Mouse (Mus musculus): ENCODE measurements around the gene Msmb. TPM values are rescaled to one million over a fixed set of nuclear protein-coding genes. Genes with fewer than 3 reads are reported as not detected.
"Not testable (repeated sequence)": the region's sequence is repeated elsewhere in the genome, so short reads cannot be mapped to it uniquely, and the experiment has no call there.

The Msmb gene
- polyA plus RNA-seq (2021): not detected

- DNase-seq (ENCODE audit: low read depth, low spot score) (no peak), ATAC-seq (no peak)
- CTCF ChIA-PET: interaction anchor here (0.7 to 1.4 kb wide), 3 partner anchors 10 to 15 kb away, joined by 3 read pairs; no protein-coding TSS in a partner anchor
- TF ChIP-seq CTCF (IDR thresholded peaks at IDR 0.05): no peak
- in situ Hi-C loops (cut with MboI; ENCODE audit: low pct_unique_long_range_greater_than_20kb): no loop called here
- POLR2A ChIA-PET: no interaction called here
- peaks cover 9% of the 10 kb centered on the region for H3K27me3 ChIP-seq
Measured at GRCm38 (mm10) chr14:32141723-32142122, at the start of gene Msmb. TSS of gene Msmb (plus strand) at chr14:32142023.

GRCm38 (mm10) chr14:32093018-32093417 lies 48.8 kb upstream of the Msmb start:
- CTCF ChIA-PET: no interaction called here
- no peak for ATAC-seq
- no peaks in the 10 kb centered on the region for H3K27me3 ChIP-seq
- TF ChIP-seq CTCF (IDR thresholded peaks at IDR 0.05): no peak
- in situ Hi-C loops (cut with MboI; ENCODE audit: low pct_unique_long_range_greater_than_20kb): no loop called here
- POLR2A ChIA-PET: no interaction called here
- DNase-seq (ENCODE audit: low read depth, low spot score): no peak

GRCm38 (mm10) chr14:32093500-32094117 lies 48.2 kb upstream of the Msmb start:
- H3K27me3 ChIP-seq: no peaks in the 10 kb centered on the region
- in situ Hi-C loops (cut with MboI; ENCODE audit: low pct_unique_long_range_greater_than_20kb): no loop called here
- no peak for TF ChIP-seq CTCF (IDR thresholded peaks at IDR 0.05)
- ATAC-seq: no peak
- ChIA-PET CTCF (interaction anchor here (0.8 kb wide), 1 partner anchor 11 kb away, joined by 3 read pairs; no protein-coding TSS in a partner anchor), POLR2A (interaction anchor here (1.0 kb wide), 1 partner anchor 71 kb away, joined by 4 read pairs; no protein-coding TSS in a partner anchor)
- DNase-seq (ENCODE audit: low read depth, low spot score): no peak

GRCm38 (mm10) chr14:32095646-32096045 lies 46.2 kb upstream of the Msmb start:
- no peak for TF ChIP-seq CTCF (IDR thresholded peaks at IDR 0.05)
- DNase-seq (ENCODE audit: low read depth, low spot score): no peak
- POLR2A ChIA-PET: no interaction called here
- no peak for ATAC-seq
- CTCF ChIA-PET: no interaction called here
- in situ Hi-C loops (cut with MboI; ENCODE audit: low pct_unique_long_range_greater_than_20kb): no loop called here
- H3K27me3 ChIP-seq: no peaks in the 10 kb centered on the region

- in situ Hi-C loops (cut with MboI; ENCODE audit: low pct_unique_long_range_greater_than_20kb): no loop called here
- ATAC-seq (no peak), DNase-seq (ENCODE audit: low read depth, low spot score) (no peak)
- ChIA-PET POLR2A (no interaction called here), CTCF (interaction anchor here (1.1 kb wide), 1 partner anchor 10 kb away, joined by 3 read pairs; no protein-coding TSS in a partner anchor)
- H3K27me3 ChIP-seq: no peaks in the 10 kb centered on the region
- TF ChIP-seq CTCF (IDR thresholded peaks at IDR 0.05): no peak
Measured at GRCm38 (mm10) chr14:32096740-32097139, 45.1 kb upstream of the Msmb start.

DNA sequence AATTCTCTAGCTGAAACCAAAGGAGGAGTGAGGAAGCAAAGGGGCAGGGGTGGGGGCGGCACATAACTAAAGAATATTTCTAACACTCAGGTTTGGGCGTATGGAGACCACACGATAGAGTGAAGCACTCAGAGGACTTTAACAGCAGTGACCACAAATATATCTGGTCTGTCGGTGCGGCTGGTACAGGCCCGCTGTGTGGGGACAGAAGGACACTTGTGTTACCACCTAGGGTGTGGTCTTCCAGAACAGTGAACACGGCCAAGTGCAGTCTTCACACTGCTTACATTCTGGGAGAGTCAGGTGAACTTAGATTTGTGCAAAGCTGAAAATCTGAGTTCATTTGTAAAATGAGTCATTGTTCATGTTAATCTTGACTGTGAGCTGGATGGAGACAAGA lies 44.1 kb upstream of the Msmb start:
- ATAC-seq (no peak), DNase-seq (ENCODE audit: low read depth, low spot score) (no peak)
- TF ChIP-seq CTCF (IDR thresholded peaks at IDR 0.05): no peak
- in situ Hi-C loops (cut with MboI; ENCODE audit: low pct_unique_long_range_greater_than_20kb): no loop called here
- ChIA-PET POLR2A (no interaction called here), CTCF (interaction anchor here (1.1 kb wide), 1 partner anchor 9 kb away, joined by 3 read pairs; no protein-coding TSS in a partner anchor)
- no peaks in the 10 kb centered on the region for H3K27me3 ChIP-seq

- TF ChIP-seq CTCF (IDR thresholded peaks at IDR 0.05): no peak
- ChIA-PET CTCF (no interaction called here), POLR2A (no interaction called here)
- no peak for DNase-seq (ENCODE audit: low read depth, low spot score)
- no peak for ATAC-seq
- in situ Hi-C loops (cut with MboI; ENCODE audit: low pct_unique_long_range_greater_than_20kb): no loop called here
- H3K27me3 ChIP-seq: no peaks in the 10 kb centered on the region
Measured at GRCm38 (mm10) chr14:32098951-32099350, 42.9 kb upstream of the Msmb start.

DNA sequence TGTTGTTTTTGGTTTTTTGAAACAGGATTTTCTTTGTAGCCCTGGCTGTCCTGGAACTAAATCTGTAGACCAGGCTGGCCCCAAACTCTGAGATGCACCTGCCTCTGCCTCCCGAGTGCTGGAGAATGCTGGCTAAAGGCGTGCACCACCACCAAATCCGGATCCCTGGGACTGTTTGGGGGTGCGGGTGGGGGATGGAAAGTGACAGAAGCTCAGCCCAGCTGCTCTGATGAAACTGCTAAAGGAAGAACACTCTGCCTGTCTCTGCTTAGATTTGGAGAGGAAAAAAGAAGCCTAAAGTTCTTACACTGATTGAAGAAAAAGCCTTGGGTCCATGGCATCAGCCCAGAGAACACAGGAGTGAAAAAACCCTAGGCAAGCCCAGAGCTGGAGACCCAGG lies 38.3 kb upstream of the Msmb start:
- in situ Hi-C loops (cut with MboI; ENCODE audit: low pct_unique_long_range_greater_than_20kb): loop anchor here (25.0 kb wide), 1 partner anchor 384 kb away; no protein-coding TSS in a partner anchor
- POLR2A ChIA-PET: no interaction called here
- no peak for DNase-seq (ENCODE audit: low read depth, low spot score)
- no peak for TF ChIP-seq CTCF (IDR thresholded peaks at IDR 0.05)
- no peaks in the 10 kb centered on the region for H3K27me3 ChIP-seq
- no peak for ATAC-seq
- CTCF ChIA-PET: no interaction called here

DNA sequence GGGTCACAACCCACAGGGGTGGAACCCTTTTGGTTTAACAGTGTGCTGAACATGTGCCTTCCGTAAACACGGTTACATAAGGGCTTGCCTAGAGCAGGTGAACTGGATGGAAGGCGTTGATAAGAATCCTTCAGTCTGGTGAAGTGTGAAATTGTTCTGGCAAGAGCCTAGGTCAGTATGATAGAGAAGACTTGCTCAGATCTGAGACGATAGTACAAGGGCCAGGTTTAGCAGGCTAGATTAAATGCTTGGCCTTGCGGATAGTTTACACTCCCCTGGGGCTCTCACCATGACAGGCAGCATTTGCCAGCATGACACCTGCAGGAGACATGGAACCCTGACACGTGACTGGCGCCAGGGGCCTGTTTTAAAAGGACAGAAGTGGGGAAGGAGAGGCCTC lies 36.2 kb upstream of the Msmb start:
- DNase-seq (ENCODE audit: low read depth, low spot score) (no peak), ATAC-seq (no peak)
- TF ChIP-seq CTCF (IDR thresholded peaks at IDR 0.05): no peak
- ChIA-PET POLR2A (no interaction called here), CTCF (no interaction called here)
- no peaks in the 10 kb centered on the region for H3K27me3 ChIP-seq
- in situ Hi-C loops (cut with MboI; ENCODE audit: low pct_unique_long_range_greater_than_20kb): loop anchor here (25.0 kb wide), 1 partner anchor 382 kb away; no protein-coding TSS in a partner anchor

DNA sequence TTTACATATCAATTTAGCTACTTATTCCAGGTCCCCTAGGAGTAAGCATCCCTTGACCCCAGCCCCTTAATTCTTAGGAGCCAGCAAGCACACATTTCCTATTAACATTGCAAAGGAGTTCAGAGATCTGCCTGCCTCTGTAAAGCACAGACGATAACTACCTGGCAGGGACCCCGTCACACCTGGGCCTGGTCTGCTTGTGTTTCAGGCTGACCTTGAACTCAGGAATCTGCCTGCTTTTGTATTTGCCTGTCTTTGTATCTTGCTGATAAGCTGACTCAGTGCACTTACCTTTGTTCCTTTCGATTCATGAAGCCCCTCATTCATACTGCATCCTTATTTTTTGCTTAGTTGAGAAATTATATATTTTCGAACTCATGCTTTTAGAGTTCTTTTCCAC lies 34.9 kb upstream of the Msmb start:
- DNase-seq (ENCODE audit: low read depth, low spot score) (no peak), ATAC-seq (no peak)
- CTCF ChIA-PET: interaction anchor here (0.8 kb wide), 1 partner anchor 10 kb away, joined by 3 read pairs; no protein-coding TSS in a partner anchor
- no peak for TF ChIP-seq CTCF (IDR thresholded peaks at IDR 0.05)
- POLR2A ChIA-PET: no interaction called here
- H3K27me3 ChIP-seq: no peaks in the 10 kb centered on the region
- in situ Hi-C loops (cut with MboI; ENCODE audit: low pct_unique_long_range_greater_than_20kb): loop anchor here (25.0 kb wide), 1 partner anchor 380 kb away; no protein-coding TSS in a partner anchor

DNA sequence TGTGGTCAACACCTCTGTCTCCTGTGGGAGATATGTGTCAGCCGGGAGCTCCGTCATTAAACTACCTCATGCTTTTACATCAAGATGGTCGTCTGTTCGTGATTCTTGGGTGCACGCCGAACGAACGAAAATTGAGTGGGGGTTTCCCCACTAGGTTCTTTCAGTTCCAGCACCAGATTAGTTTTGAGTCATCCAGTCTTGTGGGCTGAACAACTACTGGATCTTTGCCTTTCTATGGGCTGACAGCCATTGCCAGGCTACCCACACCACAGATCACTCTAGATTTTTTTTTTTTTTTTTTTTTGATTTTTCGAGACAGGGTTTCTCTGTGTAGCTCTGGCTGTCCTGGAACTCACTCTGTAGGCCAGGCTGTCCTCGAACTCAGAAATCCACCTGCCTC lies 29.7 kb upstream of the Msmb start:
- ChIA-PET CTCF (interaction anchor here (1.2 kb wide), 1 partner anchor 58 kb away, joined by 3 read pairs; no protein-coding TSS in a partner anchor), POLR2A (interaction anchor here (0.8 kb wide), 1 partner anchor 9 kb away, joined by 3 read pairs; no protein-coding TSS in a partner anchor)
- not testable (repeated sequence) for DNase-seq (ENCODE audit: low read depth, low spot score); ATAC-seq; H3K27me3 ChIP-seq
- in situ Hi-C loops (cut with MboI; ENCODE audit: low pct_unique_long_range_greater_than_20kb): loop anchor here (25.0 kb wide), 1 partner anchor 375 kb away; no protein-coding TSS in a partner anchor
